12 mouse cellular contexts compared by ENCODE assay signal in genomic region chr9:18721931-18722711, GRCm38 (mm10). TPM values are rescaled to one million over a fixed set of nuclear protein-coding genes. Genes with fewer than 3 reads are reported as not detected.
A peak's percentile ranks its signal among the peaks of the same experiment; 100 is the strongest.
DNase-seq lines count a peak whose midpoint lies in the region; ATAC-seq lines count a peak whose summit lies in the region.
"Had no signal": no experiment of that assay in that cellular context is flagged by ENCODE, and none has a peak within 500 bp of the region (broad histone marks: within the 10 kb centered on the region; RNA-seq: fewer than 3 reads in every experiment).

No protein-coding gene starts in this region.

- ATAC-seq in hindbrain, embryonic 14.5 days (ENCODE audit: low FRiP score), result peak; percentile 84
- peak; percentile 67 for ATAC-seq in midbrain, embryonic 16.5 days
- no peak for ATAC-seq in liver, embryonic 11.5 days (replicated peaks; ENCODE audit: low FRiP score)

- H3K27me3 ChIP-seq in hindbrain, embryonic 14.5 days (ENCODE audit: control insufficient read depth, insufficient read depth, low read length), result no peaks in the 10 kb centered on the region
- H3K27me3 ChIP-seq in midbrain, embryonic 16.5 days (ENCODE audit: control insufficient read depth, insufficient read depth, low read depth, low read length), result no peaks in the 10 kb centered on the region
- no peaks in the 10 kb centered on the region for H3K27me3 ChIP-seq in liver, embryonic 11.5 days (replicated peaks; ENCODE audit: control insufficient read depth, insufficient read depth, low read length)

- no peaks in the 10 kb centered on the region for H3K9me3 ChIP-seq in hindbrain, embryonic 14.5 days (ENCODE audit: control insufficient read depth, low read length)
- H3K9me3 ChIP-seq in midbrain, embryonic 16.5 days (replicated peaks; ENCODE audit: control insufficient read depth, low read length, poor library complexity, severe bottlenecking), result no peaks in the 10 kb centered on the region
- no peaks in the 10 kb centered on the region for H3K9me3 ChIP-seq in liver, embryonic 11.5 days (ENCODE audit: control insufficient read depth, low read length)

- no peak overlapping the region for H3K27ac ChIP-seq in hindbrain, embryonic 14.5 days
- H3K27ac ChIP-seq in midbrain, embryonic 16.5 days (ENCODE audit: low read length), result no peak overlapping the region
- H3K27ac ChIP-seq in liver, embryonic 11.5 days (ENCODE audit: low read depth, low read length), result no peak overlapping the region
- H3K27ac ChIP-seq: gastrocnemius, adult 2 months had no signal

- no peak overlapping the region for H3K9ac ChIP-seq in hindbrain, embryonic 14.5 days
- no peak overlapping the region for H3K9ac ChIP-seq in midbrain, embryonic 16.5 days (ENCODE audit: low read depth, low read length)
- H3K9ac ChIP-seq in liver, embryonic 11.5 days (ENCODE audit: low read depth, low read length), result no peak overlapping the region

- WGBS in hindbrain, embryonic 14.5 days, result 17% methylated on average over 6 of the region's 6 CpGs
- 19% methylated on average over 6 of the region's 6 CpGs for WGBS in midbrain, embryonic 16.5 days
- WGBS in liver, embryonic 11.5 days, result 38% methylated on average over 6 of the region's 6 CpGs

- no peak overlapping the region for H3K4me3 ChIP-seq in hindbrain, embryonic 14.5 days (replicated peaks; ENCODE audit: low read length)
- no peak overlapping the region for H3K4me3 ChIP-seq in midbrain, embryonic 16.5 days (ENCODE audit: low read depth, low read length)
- no peak overlapping the region for H3K4me3 ChIP-seq in liver, embryonic 11.5 days (ENCODE audit: low read depth, low read length)
- H3K4me3 ChIP-seq: gastrocnemius, adult 2 months had no signal

- DNase-seq in R1 (ENCODE audit: low read depth, low spot score), result peak; percentile 97
- peak; percentile 22 for DNase-seq in embryo, embryonic 9.5 days (ENCODE audit: extremely low spot score)
- peak; percentile 46 for DNase-seq in hindbrain, embryonic 14.5 days (ENCODE audit: low spot score)
- DNase-seq in adrenal gland, postnatal 14 days, result no peak
- DNase-seq in adrenal gland, adult 2 months, result no peak
- DNase-seq in thymus, postnatal 36 days, result no peak
- no peak for DNase-seq in liver, embryonic 11.5 days (ENCODE audit: low spot score)
- DNase-seq: gastrocnemius, adult 2 months; kidney, postnatal 36 days; lung, postnatal 10 days; right cerebral cortex, adult 18-20 months had no signal

- H3K4me1 ChIP-seq in hindbrain, embryonic 14.5 days (replicated peaks; ENCODE audit: control insufficient read depth, insufficient read depth, low read length), result no peaks in the 10 kb centered on the region; the same call in 1 of the 2 replicates
- H3K4me1 ChIP-seq in midbrain, embryonic 16.5 days (ENCODE audit: control insufficient read depth, insufficient read depth, low read length), result peaks cover 3% of the 10 kb centered on the region; the same call in 1 of the 2 replicates
- no peaks in the 10 kb centered on the region for H3K4me1 ChIP-seq in liver, embryonic 11.5 days (replicated peaks; ENCODE audit: control insufficient read depth, insufficient read depth, low read length)

- H3K36me3 ChIP-seq in hindbrain, embryonic 14.5 days (replicated peaks; ENCODE audit: control insufficient read depth, insufficient read depth), result no peaks in the 10 kb centered on the region
- no peaks in the 10 kb centered on the region for H3K36me3 ChIP-seq in midbrain, embryonic 16.5 days (ENCODE audit: control insufficient read depth, insufficient read depth, low read length)
- no peaks in the 10 kb centered on the region for H3K36me3 ChIP-seq in liver, embryonic 11.5 days (ENCODE audit: control insufficient read depth, insufficient read depth, low read length)

- no peak overlapping the region for H3K4me2 ChIP-seq in hindbrain, embryonic 14.5 days (replicated peaks)
- H3K4me2 ChIP-seq in midbrain, embryonic 16.5 days (ENCODE audit: low read length), result no peak overlapping the region
- H3K4me2 ChIP-seq in liver, embryonic 11.5 days, result no peak overlapping the region

RNA-seq across cellular contexts. Expression of gene Olfr24, which starts 41.7 kb away (rescaled TPM):
- polyA plus RNA-seq in hindbrain, embryonic 14.5 days (2014; fragmentation: Nextera tagmentation; extraction: Ambion mirVana), result not detected in 2 replicates
- not detected in 2 replicates for polyA plus RNA-seq in midbrain, embryonic 16.5 days (2015; fragmentation: Nextera tagmentation; extraction: Ambion mirVana)
- not detected in 2 replicates for total RNA-seq in adrenal gland, postnatal 14 days (2021)
- not detected for total RNA-seq in adrenal gland, adult 2 months (2021)
- not detected in 2 replicates for polyA plus RNA-seq in adrenal gland, adult 2 months (2012; rRNA removed)
- not detected in 2 replicates for polyA plus RNA-seq in liver, embryonic 11.5 days (2014; fragmentation: Nextera tagmentation; extraction: Ambion mirVana)
- total RNA-seq: gastrocnemius, adult 2 months had no signal

RNA-seq across cellular contexts. Expression of gene Muc16, which starts 47.8 kb away (rescaled TPM):
- not detected in 2 replicates for polyA plus RNA-seq in hindbrain, embryonic 14.5 days (2014; fragmentation: Nextera tagmentation; extraction: Ambion mirVana)
- polyA plus RNA-seq in midbrain, embryonic 16.5 days (2015; fragmentation: Nextera tagmentation; extraction: Ambion mirVana), result not detected in 2 replicates
- 3.6 and 4.2 TPM in 2 replicates for total RNA-seq in adrenal gland, postnatal 14 days (2021)
- 1 to 10 TPM; 2.7 to 3.7 TPM for total RNA-seq in adrenal gland, adult 2 months (2021)
- 0.13 and 0.16 TPM in 2 replicates for polyA plus RNA-seq in adrenal gland, adult 2 months (2012; rRNA removed)
- polyA plus RNA-seq in liver, embryonic 11.5 days (2014; fragmentation: Nextera tagmentation; extraction: Ambion mirVana), result 0.39 and 0.81 TPM in 2 replicates
- total RNA-seq: gastrocnemius, adult 2 months had no signal

Comparison
In these comparisons a context has a peak if more than half of its experiments do, and no peak if none do; other contexts are left out.
1. DNase-seq: peak in R1 (single experiment), embryo, embryonic 9.5 days (single experiment) and hindbrain, embryonic 14.5 days (single experiment); none in adrenal gland, postnatal 14 days (single experiment), adrenal gland, adult 2 months (single experiment), thymus, postnatal 36 days (0 of 2) and liver, embryonic 11.5 days (single experiment).